Mouse (Mus musculus) MN1 (cell line): ENCODE data around the gene Pigv.
A peak's percentile ranks its signal among the peaks of the same experiment; 100 is the strongest.
"Not testable (repeated sequence)": the region's sequence is repeated elsewhere in the genome, so short reads cannot be mapped to it uniquely, and the experiment has no call there.

Experiments
- DNase-seq: peaks from one replicate; pipeline ENCODE4 v3.0.0-alpha.2; 2016; ENCODE audit warnings: low spot score

Gene Pigv

DNA sequence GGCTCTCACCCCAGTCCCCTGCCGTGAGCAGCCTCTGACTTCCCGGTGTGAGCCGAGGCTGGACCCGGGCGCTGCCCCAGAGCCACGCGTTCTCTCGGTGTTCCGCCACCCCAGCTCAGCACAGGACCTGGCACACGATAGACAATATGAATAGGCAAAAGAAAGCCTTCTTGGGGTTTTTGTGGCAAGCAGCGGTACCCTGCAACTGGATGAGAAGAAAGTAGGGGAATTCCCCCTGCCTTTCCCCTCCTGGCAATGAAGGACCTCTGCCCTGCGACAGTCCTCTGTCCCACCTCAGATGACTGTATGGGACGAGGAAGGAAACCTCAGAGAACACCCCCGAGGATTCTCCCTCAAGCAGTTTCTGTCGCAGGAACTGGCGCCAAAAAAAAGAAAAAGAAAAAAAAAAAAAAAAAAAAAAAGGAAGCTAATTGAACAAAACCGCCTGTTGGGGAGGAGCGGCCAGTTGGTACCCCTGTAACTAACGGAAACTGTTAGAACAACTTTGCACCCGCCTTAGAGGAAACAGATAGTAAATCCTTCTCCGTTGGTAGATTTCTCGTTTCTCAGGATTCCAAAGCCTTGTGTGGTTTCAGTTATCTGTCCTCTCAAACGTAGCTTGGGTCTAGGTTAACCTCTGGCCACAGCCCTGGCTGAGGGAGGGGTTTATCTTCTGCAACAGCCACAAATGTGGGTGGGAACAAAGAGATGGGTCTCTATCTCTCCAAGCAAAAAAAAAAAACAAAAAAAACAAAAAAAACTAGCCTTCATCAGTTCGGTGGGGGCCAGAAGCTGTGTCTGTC lies 599 bp upstream of the Pigv start:
- peak; percentile 61 for DNase-seq

DNA sequence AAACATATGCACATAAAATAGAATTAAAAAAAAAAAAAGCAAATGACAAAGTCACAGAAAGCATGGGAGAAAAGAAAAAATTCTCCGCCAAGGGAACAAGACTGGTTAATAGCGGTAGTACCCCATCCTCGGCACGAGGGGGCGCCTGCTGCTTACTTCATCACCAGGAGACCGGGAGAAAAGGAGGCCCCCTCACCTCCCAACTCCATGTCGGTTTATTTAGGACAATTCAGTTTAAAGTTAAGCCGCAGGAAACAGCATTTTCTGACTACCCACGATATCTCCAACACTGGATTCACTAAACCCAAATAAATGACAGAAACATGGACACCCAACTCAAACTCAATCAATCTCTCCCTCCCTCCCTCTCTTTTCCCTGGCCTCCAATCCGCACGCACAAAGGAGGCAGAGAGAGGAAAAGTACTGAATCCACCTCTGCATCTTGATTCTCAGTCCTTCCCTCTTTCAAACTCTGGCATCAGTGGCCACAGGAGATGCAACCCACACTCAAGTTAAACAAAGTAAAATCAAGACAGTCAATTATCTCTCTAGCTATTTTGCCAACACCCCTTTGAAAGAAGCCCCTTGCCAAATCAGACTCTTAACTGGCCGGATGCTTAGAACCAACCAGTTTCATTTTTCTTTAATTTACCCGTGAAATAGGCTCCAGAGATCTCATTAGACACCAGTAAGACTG lies 1.1 kb downstream of the Pigv start:
- DNase-seq = peak; percentile 87

- DNase-seq = peak; percentile 61
Observed at GRCm38 (mm10) chr4:133669652-133670210, 2.7 kb downstream of the Pigv start.

DNA sequence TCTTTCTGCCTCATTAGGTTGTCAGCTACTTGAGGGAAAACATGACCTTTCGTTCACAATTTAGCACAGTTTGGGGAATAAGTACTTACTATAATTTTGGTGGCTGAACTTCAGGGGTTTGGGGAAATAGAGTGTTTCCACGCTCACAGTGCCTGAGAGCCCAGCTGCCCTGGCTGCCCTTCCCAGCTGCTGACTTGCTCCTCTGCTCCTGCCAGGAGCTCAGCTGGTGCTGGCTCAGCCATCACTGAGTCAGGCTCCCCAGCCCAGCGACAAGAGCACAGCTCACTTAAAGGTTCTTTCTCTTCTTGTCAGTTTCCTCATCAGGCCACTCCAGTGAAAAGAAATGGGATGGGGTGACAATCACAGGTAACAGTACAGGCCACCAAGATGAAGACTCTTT lies 3.9 kb downstream of the Pigv start:
- peak; percentile 60 for DNase-seq

DNA sequence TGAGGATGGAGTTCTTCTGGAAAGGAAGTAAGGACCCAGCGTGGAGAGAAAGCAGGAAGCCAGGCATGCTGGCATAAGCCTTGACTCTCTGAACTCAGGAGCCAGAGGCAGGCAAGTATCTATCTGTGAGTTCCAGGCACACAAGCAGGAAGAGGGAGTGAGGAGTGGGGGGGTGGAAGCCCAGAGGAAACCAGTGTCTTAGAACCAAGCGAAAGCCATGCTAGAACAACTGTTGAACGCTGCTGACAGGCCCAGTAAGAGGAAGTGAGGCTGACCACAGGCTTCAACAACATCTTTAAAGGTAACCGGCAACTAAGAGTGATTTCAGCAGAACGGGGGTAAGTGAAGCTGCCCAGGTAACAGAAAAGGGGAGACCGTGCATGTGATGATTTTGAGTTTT lies 6.2 kb downstream of the Pigv start:
- no peak for DNase-seq

DNA sequence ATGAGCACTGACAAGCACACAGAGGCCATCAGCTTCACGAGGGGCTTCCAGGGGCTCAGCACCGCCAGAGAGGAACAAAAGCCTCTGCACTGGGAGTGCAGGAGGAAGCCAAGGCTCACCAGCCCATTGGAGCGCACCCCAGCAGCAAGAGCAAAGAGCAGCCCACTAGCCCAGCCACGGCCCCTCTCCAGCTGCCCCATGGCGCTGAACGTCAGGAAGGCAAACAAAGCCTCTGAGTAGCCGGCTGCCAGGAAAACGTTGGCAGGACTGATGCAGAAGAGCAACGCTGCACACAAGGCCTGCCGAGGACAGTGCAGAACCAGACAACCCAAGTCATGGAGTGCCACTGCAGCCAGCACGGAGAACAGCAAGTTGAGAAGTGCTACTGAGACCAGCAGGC lies 7.3 kb downstream of the Pigv start:
- no peak for DNase-seq

GRCm38 (mm10) chr4:133662945-133663344 lies 9.5 kb downstream of the Pigv start:
- no peak for DNase-seq

DNA sequence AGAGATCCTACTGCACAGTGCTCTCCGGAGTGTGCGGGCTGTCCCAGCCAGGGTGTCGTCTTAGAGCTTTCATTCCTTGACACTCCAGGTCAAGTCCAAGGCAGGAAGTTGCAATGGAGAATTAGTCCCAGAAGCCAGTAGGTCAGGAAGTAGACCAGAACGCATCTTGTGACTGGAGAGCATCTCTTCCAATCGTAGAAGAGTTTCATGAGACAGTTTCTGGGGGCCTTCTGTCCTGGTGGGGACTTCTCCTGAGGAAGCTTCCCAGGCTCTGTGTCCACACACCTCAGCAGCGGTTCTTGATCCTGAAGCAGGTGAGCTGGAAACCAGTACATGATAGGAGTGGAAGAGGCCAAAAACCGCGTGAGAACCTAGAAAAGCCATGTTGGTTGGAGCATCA lies 10.0 kb downstream of the Pigv start:
- no peak for DNase-seq

- peak; percentile 91 for DNase-seq
Observed at GRCm38 (mm10) chr4:133660193-133661155, 12.0 kb downstream of the Pigv start.

GRCm38 (mm10) chr4:133659497-133660192 lies 12.8 kb downstream of the Pigv start:
- DNase-seq = peak; percentile 29

- no peak for DNase-seq
Observed at GRCm38 (mm10) chr4:133658729-133659128, 13.7 kb downstream of the Pigv start.

DNA sequence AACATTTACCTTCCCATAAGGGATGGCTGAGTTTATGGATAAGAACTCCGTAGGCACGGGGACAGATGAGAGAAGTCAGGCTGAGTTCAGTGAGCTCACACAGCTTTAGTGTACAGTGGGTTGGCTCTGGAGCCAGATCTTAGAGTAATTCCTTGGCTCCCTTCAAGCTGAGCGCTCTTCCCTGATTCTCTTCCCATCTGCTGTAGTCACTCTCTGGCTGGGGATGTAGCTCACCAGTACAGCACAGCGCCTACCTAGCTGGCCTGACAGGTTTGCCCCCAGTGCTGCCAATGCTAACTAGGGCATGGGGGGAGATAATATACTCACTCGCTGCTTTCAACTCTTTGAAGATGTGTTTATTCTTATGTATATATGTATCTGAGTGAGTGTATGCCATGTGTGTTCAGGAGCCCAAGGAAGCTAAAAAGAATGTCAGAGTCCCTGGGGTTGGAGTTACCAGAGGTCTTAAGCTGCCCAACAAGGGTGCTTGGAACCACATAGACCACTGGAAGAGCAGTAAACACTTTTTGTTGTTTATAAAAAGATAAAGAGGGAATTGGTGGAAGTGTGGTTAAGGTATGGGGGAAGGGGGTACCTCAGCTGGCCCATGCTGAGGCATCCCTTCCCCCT lies 14.5 kb downstream of the Pigv start:
- no peak for DNase-seq

DNA sequence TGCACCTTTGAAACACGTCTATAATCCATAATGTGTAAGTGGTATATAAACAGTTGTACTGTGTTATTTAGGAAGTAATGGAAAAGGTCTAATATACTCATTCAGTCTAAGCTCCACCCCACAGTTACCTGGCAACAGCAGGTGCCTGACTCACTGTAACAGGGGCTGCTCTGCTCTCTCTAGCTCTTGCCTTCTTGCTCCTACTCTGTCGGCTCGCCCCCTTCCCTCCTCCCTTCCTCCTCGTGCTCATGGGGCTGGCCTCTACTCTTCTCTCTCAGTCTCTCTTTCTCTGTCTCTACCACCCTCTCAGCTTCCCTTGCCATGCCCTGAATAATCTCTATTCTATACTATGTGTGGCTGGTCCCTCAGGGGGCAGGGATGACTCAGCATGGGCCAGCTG lies 15.4 kb downstream of the Pigv start:
- no peak for DNase-seq

DNA sequence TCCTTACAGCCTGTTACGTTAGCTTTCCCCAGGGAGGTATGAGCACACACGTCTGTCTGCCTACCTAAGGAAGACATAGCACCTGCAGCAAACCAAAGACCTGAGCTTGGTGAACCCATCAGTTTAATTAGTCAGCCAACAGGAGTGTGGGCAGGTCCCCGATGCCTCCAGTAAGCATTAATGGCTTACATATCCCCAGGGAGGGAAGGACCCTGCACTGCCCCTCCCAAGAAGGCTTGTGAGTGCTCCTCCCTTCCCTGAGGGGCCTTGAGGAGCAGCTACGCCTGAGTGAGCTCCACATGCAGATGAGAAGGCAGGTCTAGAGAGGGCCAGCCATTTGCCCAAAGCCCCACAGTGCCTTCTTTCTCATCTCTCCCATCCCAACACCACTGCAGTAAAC lies 16.2 kb downstream of the Pigv start:
- no peak for DNase-seq

DNA sequence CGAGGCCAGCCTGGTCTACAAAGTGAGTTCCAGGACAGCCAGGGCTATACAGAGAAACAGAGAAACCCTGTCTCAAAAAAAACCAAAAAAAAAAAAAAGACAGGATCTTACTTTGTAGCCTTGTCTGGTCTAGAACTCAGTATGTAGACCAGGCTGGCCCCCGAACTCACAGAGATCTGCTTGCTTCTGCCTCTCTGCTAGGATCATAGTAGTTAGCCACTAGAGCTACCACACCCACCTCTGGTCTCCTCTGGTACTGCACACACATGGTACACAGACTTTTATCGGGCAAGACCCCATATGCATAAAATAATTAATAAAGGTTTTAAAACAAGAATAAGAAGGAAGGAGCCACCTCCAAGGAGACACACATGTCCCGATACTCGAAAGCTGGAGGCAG lies 18.4 kb downstream of the Pigv start:
- DNase-seq = not testable (repeated sequence)

GRCm38 (mm10) chr4:133652746-133653145 lies 19.7 kb downstream of the Pigv start:
- no peak for DNase-seq

DNA sequence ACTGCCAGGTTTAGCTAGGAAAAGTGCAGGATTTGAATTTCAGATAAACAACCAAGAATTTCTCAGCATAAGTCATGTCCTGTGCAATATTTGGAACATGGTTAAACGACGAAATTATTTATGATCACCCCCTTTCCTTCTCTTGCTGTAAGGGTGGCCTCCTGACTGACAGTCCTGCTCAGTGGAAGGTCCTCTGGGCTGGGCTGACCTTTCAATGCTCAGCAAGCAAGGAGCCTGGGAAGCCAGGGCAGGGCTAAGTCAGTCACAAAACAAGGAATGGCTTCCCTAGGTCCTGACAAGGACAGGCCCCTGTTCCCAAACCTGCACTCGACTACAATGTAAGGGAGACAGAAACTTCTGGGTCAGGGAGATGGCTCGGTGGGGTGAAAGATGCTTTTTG lies 20.5 kb downstream of the Pigv start:
- no peak for DNase-seq

GRCm38 (mm10) chr4:133651445-133651844 lies 21.0 kb downstream of the Pigv start:
- no peak for DNase-seq

DNA sequence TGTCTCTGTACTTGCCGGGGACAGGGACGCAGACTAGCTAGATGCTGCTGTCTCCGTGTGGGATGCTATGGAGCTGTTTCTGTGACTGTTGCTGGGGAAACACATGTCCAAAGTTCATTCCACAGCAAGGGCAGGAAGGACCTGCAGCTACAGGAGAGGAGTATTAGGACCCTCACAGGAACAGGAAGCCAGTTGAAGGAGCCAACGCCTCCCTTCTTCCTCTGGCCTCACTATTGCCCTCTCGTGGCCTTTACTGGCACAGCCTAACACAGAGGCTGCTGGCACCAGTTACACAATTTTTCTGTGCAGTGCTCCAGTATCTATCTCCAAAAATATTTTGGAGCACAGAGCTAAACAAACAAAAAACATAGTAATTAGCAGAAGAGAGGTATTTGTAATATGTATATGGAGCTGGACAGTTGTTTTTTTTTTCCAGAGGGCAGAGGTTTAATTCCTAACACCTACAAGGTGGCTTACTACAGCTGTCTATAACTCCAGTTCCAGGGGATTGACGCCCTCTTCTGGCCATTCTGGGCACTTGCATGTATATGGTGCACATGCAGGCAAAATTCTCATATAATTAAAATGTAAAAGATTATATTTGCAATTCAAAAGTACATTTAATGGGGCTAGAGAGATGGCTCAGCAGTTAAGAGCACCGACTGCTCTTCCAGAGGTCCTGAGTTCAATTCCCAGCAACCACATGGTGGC lies 22.3 kb downstream of the Pigv start, which contains the start of gene Zdhhc18:
Gene Zdhhc18, minus strand, starts transcription at position 166 of the 711 bp plus-strand sequence.
- DNase-seq = peak; percentile 87

DNA sequence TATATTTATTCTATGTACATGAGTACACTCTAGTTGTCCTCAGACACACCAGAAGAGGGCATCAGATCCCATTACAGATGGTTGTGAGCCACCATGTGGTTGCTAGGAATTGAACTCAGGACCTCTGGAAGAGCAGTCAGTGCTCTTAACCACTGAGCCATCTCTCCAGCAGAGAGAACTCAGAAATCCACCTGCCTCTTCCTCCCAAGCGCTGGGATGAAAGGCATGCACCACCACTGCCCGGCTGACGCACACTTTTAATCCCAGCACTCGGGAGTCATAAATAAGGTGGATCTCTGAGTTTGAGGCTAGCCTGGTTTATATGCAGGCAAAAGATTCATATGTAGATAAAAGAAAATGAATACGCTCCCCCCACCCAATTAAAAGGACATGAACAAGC lies 23.0 kb downstream of the Pigv start:
- not testable (repeated sequence) for DNase-seq
